In genomic region chr11:80132050-80132449, GRCm38 (mm10) we compare ENCODE assay signal across 16 mouse cellular contexts.
"Had no signal": no experiment of that assay in that cellular context is flagged by ENCODE, and none has a peak within 500 bp of the region (broad histone marks: within the 10 kb centered on the region; RNA-seq: fewer than 3 reads in every experiment).

No protein-coding gene starts in this region.

- H3K27me3 ChIP-seq: lung, embryonic 15.5 days; megakaryocyte, embryonic 14.5 days; midbrain, embryonic 13.5 days; midbrain, embryonic 15.5 days; neural tube, embryonic 12.5 days; stomach, embryonic 15.5 days had no signal

- H3K4me1 ChIP-seq: lung, embryonic 15.5 days; megakaryocyte, embryonic 14.5 days; midbrain, embryonic 13.5 days; midbrain, embryonic 15.5 days; neural tube, embryonic 12.5 days; stomach, embryonic 15.5 days had no signal

- H3K9me3 ChIP-seq: lung, embryonic 15.5 days; megakaryocyte, embryonic 14.5 days; midbrain, embryonic 13.5 days; midbrain, embryonic 15.5 days; neural tube, embryonic 12.5 days; stomach, embryonic 15.5 days had no signal

- H3K4me3 ChIP-seq: lung, embryonic 15.5 days; megakaryocyte, embryonic 14.5 days; midbrain, embryonic 13.5 days; midbrain, embryonic 15.5 days; neural tube, embryonic 12.5 days; stomach, embryonic 15.5 days had no signal

- H3K9ac ChIP-seq: lung, embryonic 15.5 days; midbrain, embryonic 13.5 days; midbrain, embryonic 15.5 days; neural tube, embryonic 12.5 days; stomach, embryonic 15.5 days had no signal

- H3K4me2 ChIP-seq: lung, embryonic 15.5 days; midbrain, embryonic 11.5 days; midbrain, embryonic 13.5 days; midbrain, embryonic 15.5 days; neural tube, embryonic 12.5 days; stomach, embryonic 15.5 days had no signal

- H3K27ac ChIP-seq: lung, embryonic 15.5 days; macrophage; midbrain, embryonic 13.5 days; midbrain, embryonic 15.5 days; neural tube, embryonic 12.5 days; stomach, embryonic 15.5 days; stomach, postnatal 0 days had no signal

- DNase-seq: lung, adult 2 months; lung, postnatal 14 days; lung, postnatal 36 days; right cerebral cortex, postnatal 14 days; thymus, adult 2 months; thymus, postnatal 25 days; thymus, postnatal 4 days had no signal
